Mouse (Mus musculus) erythroblast, embryonic 14.5 days (primary cell): ENCODE results near the gene Hdac1.

ENCODE experiments used
- GATA1 ChIP-seq: IDR thresholded peaks from 2 replicates; pipeline ENCODE4 v1.6.1; 2012; ENCODE audit warnings: low read length, inconsistent platforms, mixed read lengths
- TAL1 ChIP-seq: IDR thresholded peaks from 3 replicates; pipeline ENCODE4 v1.6.1; 2012; ENCODE audit warnings: low read length, inconsistent platforms, mixed read lengths

GRCm38 (mm10) chr4:129507434-129508236, 34.9 kb downstream of the Hdac1 start:
- TF ChIP-seq TAL1, result no peak
- no peak for TF ChIP-seq GATA1
